Mouse (Mus musculus) left cerebral cortex, postnatal 10 days (tissue): ENCODE measurements at regions not wholly inside any gene's neighbourhood (a gene's known extent, or its start where the extent isn't known, plus 50 kb on each side); places are given as distances from the start of the nearest gene placed in this dataset.

ENCODE experiments used
- DNase-seq, 2 experiments: peaks; one replicate each; pipeline ENCODE4 v3.0.0; 2021 to 2022; ENCODE audit warnings: low spot score in 2 of 2, mixed read lengths in 1 of 2; ENCODE audit errors: extremely low spot score in 1 of 2
- intact Hi-C: fragments of 180-260 bp; cut with DNase I; formaldehyde crosslinking; loops from one replicate; pipeline ENCODE4 v1.15.1; 2025

GRCm38 (mm10) chr7:40794458-40795207 lies 103.5 kb upstream of the Vstm2b start:
- intact Hi-C loops, result no loop called here
- no peak for DNase-seq

GRCm38 (mm10) chr7:40799794-40800193 lies 98.3 kb upstream of the Vstm2b start:
- intact Hi-C loops, result loop anchor here (5.0 kb wide), 1 partner anchor 98 kb away; the partner anchor contains the start of gene Vstm2b
- no peak for DNase-seq

- no peak for DNase-seq
- intact Hi-C loops, result loop anchor here (5.0 kb wide), 1 partner anchor 96 kb away; the partner anchor contains the start of gene Vstm2b
Measured at GRCm38 (mm10) chr7:40801291-40801690, 96.8 kb upstream of the Vstm2b start.

GRCm38 (mm10) chr7:40805211-40805610 lies 92.9 kb upstream of the Vstm2b start:
- intact Hi-C loops, result no loop called here
- DNase-seq, result no peak

- no peak for DNase-seq
- intact Hi-C loops, result no loop called here
Measured at GRCm38 (mm10) chr7:40805866-40806265, 92.3 kb upstream of the Vstm2b start.

- intact Hi-C loops, result no loop called here
- no peak for DNase-seq
Measured at GRCm38 (mm10) chr7:40812952-40813351, 85.2 kb upstream of the Vstm2b start.

- peak; percentile 55 to 67 for DNase-seq
- intact Hi-C loops, result no loop called here
Measured at GRCm38 (mm10) chr7:40825141-40825742, 72.9 kb upstream of the Vstm2b start.

GRCm38 (mm10) chr7:40829526-40829925 lies 68.6 kb upstream of the Vstm2b start:
- intact Hi-C loops, result no loop called here
- no peak for DNase-seq

GRCm38 (mm10) chr7:40831583-40831982 lies 66.5 kb upstream of the Vstm2b start:
- no peak for DNase-seq
- intact Hi-C loops, result no loop called here

- no peak for DNase-seq
- intact Hi-C loops, result no loop called here
Measured at GRCm38 (mm10) chr7:40842344-40842992, 55.7 kb upstream of the Vstm2b start.

- DNase-seq, result no peak
- intact Hi-C loops, result no loop called here
Measured at GRCm38 (mm10) chr7:40846512-40846911, 51.6 kb upstream of the Vstm2b start.
